Mouse (Mus musculus) right cerebral cortex, adult 2 months (tissue): ENCODE results near the gene Fgfr2.
A peak's percentile ranks its signal among the peaks of the same experiment; 100 is the strongest.

ENCODE experiments used
- DNase-seq, 2 experiments: peaks; one replicate each; pipeline ENCODE4 v3.0.0; 2021 to 2022; ENCODE audit warnings: low spot score in 2 of 2

The Fgfr2 gene

DNA sequence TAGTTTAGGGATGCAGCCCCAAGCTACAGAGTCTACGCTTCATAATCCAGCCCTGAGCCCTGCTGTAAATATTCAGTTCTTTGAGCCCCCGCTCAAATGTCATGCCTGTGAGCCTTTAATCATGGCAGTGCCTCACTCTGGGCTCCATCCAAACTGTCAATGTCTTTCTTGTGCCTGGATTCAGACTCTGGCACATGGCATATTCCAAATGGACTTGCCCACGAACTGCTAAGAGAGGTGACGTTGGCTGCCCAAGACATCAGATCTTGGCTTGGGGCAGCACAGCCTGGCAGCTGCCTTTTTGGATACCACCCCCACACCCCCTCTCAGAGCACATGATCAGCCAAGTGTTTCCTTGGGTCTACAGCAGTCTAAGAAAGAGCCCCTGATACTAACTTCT, 2902.5 kb downstream of the Fgfr2 start:
- no peak for DNase-seq

DNA sequence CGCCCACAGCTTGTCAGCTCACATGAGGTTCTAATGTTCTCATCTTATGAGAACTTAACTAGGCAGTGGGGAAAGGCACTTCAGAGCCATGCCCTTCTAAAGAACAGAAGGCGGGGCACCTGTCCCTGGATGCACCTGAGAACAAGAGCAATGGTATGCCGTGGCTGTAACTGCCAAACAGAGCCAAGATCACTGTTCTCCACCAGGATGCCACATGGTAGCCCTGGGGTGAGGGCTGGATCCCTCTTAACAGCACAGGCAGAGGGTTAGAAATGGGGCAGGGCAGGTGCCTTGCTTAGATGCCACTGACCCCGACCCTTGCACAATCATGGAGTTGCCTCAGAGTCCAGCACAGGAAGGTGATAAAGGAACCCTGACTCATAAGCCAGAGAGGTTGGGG, 2903.3 kb downstream of the Fgfr2 start:
- no peak for DNase-seq

GRCm38 (mm10) chr7:130216272-130216671, 2906.9 kb downstream of the Fgfr2 start:
- no peak for DNase-seq

- peak; percentile 48 to 67 for DNase-seq
Measured at GRCm38 (mm10) chr7:130215348-130216252, 2907.6 kb downstream of the Fgfr2 start.

DNA sequence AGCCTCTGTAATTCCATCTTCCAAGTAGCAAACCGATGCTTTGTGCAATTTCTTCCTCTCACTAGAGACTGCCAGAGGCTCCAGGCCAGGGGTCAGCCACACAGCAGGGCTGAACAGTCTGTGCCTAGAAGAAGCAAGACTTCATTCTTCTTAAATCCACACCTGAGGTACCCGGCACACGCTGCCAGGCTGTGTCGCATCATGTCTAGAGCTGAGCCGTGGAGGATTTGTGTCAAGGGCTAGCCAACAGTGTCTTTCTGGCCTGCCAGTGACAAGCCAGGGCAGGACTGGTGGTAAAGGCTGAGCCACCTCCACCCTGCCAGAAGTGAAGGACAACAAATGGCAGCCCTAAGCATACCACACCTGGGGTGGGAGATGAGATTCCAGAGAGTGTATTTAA, 2910.0 kb downstream of the Fgfr2 start:
- DNase-seq: no peak

DNA sequence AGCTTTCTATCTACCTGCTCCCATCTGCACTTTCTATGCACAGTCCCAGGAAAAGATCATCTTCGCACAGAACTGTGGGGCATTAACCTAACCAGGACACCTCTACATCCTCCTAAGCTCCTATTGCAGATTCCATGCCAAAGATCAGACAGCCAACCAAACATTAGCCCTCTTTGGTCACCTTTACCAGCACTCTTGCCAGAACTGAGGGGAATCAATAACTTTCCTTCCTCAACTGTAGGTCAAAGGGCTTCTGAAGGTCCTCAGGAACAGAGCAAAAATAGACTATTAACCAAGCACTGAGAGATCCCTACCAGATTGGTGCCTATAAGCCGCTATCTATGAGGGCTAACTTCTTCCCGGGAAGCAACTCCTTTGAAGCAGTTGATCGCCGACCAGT, 2911.7 kb downstream of the Fgfr2 start:
- no peak for DNase-seq

DNA sequence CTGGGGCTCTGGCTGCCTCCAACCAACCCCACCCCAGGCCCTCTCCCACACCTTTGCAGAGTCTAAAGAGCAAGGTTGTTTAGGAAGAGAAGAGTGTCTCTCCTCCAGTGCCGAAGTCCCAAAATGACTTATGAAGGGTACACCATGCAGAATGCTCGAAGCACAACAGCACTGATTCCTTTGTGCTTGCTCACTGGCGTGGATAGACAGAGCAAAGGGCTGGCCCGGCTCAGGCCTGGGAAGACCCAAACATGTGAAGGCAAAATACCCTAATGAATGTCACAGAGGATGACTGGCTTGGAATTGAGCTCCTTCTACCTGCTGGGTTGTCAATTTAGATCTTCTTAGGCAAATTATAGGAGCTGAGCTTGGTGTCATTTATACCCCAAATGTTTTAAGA, 2914.5 kb downstream of the Fgfr2 start:
- DNase-seq: no peak

- no peak for DNase-seq
Measured at GRCm38 (mm10) chr7:130206181-130206582, 2917.0 kb downstream of the Fgfr2 start.

- no peak for DNase-seq
Measured at GRCm38 (mm10) chr7:130205140-130205539, 2918.0 kb downstream of the Fgfr2 start.

DNA sequence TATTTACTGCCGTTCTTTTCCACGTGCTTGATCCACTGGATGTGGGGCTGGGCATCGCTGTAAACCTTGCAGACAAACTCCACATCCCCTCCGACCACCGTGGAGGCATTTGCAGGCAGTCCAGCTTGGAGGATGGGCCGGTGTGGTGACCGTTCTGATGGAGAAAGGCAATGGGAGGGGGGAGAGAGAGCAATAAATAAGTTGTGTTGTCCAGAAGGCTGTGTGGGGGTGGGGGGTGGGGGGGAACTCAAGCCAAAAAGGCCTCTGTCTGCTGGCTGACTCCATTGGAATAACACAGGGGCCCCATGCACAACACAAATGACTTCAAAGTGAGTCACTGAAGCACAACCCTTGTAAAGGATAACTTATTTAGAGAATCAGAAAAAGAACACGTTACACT, 2922.1 kb downstream of the Fgfr2 start:
- DNase-seq: no peak

DNA sequence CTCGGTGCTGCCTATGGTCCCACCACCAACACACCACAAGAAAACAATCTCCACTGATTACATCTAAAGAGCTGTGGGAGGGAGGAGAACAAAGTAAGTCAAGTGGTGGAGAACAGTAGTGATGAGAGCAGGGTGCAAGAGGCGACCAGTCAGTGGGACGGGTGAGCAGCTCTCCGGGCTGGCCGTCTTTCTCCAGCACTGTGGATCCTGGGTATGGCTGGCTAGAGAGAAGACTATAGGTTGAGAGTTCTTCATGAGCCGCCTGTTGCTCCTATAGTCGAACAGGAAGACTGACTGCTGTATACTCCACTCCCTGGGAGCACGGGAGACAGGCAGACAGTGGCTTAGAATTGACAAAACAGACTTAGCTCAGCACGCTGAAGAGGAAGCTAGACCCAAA, 2923.2 kb downstream of the Fgfr2 start:
- DNase-seq: no peak

DNA sequence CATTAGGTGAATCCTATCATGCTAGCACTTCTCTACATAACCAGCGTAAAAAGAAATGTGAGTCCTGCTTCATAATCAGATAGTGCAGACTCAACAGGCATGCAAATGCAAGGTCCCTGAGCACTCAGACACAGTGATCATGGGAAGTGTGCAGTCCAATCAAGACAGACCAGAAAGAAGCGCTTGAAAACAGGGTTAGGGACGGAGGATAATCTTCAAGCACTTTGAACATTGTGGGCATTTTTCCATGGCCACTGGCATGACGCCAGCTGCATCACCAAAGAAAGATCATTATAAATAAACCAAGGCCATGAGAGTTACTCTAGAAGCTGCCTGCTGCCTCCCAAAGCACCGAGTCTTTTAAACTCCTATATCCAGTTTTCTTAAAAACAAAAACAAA, 2923.8 kb downstream of the Fgfr2 start:
- DNase-seq: no peak

DNA sequence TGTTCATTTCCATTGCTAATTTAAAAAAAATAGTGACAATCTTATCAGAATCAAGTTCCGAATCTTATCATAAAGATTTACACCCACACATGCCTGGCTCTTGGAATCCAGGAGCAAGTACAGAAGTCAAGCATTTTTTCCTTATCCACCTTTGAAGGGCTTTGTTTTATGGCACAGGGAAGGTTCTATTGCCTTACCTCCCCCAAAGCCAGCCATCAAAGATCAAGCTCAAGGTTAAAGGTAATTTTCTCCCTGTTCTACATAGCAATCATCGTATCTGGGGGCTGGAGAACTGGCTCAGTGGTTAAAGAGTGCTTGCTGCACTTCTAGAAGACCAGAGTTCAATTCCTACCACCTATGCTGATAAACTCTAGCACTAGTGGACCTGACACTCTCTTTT, 2928.1 kb downstream of the Fgfr2 start:
- no peak for DNase-seq

GRCm38 (mm10) chr7:130190329-130190975, 2932.7 kb downstream of the Fgfr2 start:
- DNase-seq: no peak

GRCm38 (mm10) chr7:130189901-130190300, 2933.2 kb downstream of the Fgfr2 start:
- no peak for DNase-seq

DNA sequence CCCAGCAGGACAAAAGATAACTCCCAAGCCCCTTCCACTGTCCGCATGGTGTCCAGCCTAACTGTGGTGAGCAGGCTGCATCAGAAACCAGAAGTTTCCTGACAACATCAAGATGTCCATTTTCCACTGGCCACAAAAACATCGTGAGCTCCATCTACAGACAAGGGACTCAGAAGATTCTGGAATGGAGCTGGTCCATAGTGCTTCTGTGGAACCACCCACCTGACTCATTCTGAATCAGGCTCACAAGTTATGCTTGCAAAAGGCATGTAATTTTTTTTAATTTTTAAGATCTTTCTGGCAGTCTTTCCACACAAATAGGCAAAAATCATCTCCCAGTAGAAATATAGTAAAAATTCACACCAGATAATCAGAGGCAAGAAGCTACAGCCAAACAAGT, 2935.0 kb downstream of the Fgfr2 start:
- no peak for DNase-seq

- no peak for DNase-seq
Measured at GRCm38 (mm10) chr7:130184864-130185263, 2938.3 kb downstream of the Fgfr2 start.

DNA sequence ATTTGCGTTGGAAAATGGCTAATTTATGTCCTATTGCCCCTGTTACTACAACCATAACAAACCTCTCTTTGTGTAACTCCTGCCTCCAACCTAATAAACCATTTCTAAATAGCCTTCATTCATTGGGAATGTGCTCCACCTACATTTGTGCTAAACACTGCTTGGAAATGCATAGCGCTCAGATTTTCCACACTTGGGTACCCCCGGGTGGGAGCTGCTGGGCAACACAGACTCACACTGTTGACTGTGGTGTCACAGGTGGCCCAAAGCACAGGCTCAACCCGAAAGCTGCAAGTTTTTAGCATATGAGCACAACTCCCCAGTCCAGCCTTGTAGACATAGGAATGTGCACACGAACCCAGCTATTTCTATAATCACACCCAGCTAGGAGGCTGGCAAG, 2939.2 kb downstream of the Fgfr2 start:
- DNase-seq: no peak

GRCm38 (mm10) chr7:130182551-130182950, 2940.6 kb downstream of the Fgfr2 start:
- no peak for DNase-seq

DNA sequence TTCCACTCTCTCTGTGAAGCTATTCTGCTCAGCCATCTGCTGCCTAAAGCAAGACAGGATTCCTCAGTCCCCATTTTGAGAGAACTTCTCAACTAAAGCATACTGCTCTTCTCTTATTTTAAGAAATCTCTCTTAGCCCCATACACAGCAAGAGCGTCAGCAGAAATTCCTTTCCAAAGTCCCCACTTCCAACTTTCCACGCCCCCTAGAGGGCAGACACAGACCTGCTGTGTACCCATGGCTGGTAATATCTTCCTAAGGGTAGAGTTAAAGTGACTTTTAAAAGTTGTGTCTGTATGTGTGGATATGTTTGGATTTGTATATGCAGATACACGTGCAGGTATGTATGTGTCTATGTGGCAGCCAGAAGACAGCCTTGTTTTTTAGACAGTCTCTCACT, 2944.2 kb downstream of the Fgfr2 start:
- no peak for DNase-seq

- DNase-seq: no peak
Measured at GRCm38 (mm10) chr7:130177009-130177408, 2946.1 kb downstream of the Fgfr2 start.

- DNase-seq: peak in 1 of 2 experiments; percentile 10
Measured at GRCm38 (mm10) chr7:130174525-130174924, 2948.6 kb downstream of the Fgfr2 start.

DNA sequence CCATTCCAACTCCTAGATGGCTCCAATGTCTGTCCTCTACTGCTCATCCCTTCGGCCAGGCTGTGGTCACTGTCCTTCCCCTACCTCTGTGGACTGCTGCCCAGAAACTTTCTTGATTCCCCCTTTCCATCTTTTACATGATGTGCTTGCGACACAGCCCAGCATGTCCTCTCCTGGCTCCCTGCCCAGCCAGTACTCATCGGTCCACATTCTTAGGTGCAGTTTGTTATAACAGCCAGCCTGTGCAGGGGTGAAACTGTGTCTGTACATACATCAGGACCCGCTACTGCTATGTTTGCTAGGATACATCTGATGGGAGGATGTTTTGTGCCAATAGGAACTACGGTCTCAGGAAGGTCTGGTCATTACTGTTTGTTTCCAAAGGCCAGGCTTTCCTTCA, 2949.2 kb downstream of the Fgfr2 start:
- no peak for DNase-seq
